Mouse (Mus musculus): ENCODE measurements at regions not wholly inside any gene's neighbourhood (a gene's known extent, or its start where the extent isn't known, plus 50 kb on each side); places are given as distances from the start of the nearest gene placed in this dataset.

DNA sequence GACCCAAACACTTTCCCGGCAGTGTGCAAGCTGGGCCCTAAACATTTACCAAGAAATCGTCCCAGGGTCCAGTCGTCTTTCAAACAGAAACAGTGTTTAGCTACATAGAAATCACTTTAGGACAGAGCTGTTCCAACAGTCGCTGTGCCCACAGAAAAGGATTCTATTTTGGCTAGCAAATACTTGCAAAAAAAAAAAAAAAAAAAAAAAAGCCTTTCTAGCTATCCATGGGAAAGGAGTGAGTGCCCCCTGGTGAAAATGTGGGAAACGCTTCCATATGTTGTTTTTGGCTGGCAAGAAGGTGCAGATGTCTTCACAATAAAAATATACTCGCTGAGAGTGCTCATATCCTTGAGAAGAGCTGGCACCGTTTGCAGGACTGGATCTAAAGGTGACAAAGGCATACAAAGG lies 159.5 kb downstream of the Gm19935 start:
- TF ChIP-seq CTCF (IDR thresholded peaks at IDR 0.05; ENCODE audit: borderline replicate concordance, insufficient read depth, low read length) (no peak), POLR2A (IDR thresholded peaks at IDR 0.05; ENCODE audit: low read depth, low read length) (no peak)

Measured in embryonic fibroblast, embryonic 13.5 days (primary cell).